Mouse (Mus musculus) erythroblast, embryonic 14.5 days (primary cell): ENCODE data around the gene Pex16.

Experiments used
- GATA1 ChIP-seq: IDR thresholded peaks from 2 replicates; pipeline ENCODE4 v1.6.1; 2012; ENCODE audit warnings: low read length, inconsistent platforms, mixed read lengths
- TAL1 ChIP-seq: IDR thresholded peaks from 3 replicates; pipeline ENCODE4 v1.6.1; 2012; ENCODE audit warnings: low read length, inconsistent platforms, mixed read lengths

DNA sequence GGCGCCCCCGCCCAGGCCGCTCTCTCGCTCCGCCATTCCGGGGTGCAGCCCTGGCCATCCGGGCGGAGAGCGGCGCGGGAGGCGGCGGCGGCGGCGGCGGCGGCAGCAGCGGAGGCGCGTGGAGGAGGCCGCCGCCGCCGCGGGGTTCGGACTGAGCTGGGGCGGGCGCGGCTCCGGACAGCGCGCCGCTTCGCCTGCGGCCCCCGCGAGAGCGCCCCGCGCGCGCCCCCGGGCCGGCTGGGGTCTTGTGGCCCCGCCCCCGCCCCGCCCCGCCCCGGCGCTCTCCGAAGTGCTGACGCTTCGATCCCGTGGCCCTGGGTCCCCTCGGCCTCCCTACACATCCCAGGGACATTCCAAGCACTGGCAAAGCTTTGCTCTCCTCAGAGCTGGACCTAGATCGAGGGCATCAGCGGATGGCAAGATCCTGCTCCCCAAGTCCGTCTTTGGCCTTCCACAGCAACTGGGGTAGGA is 26.6 kb downstream of the Pex16 start, which contains the start of gene Mapk8ip1:
- TF ChIP-seq GATA1 (no peak), TAL1 (no peak)
